Mouse (Mus musculus): ENCODE measurements around the gene Tll2.

DNA sequence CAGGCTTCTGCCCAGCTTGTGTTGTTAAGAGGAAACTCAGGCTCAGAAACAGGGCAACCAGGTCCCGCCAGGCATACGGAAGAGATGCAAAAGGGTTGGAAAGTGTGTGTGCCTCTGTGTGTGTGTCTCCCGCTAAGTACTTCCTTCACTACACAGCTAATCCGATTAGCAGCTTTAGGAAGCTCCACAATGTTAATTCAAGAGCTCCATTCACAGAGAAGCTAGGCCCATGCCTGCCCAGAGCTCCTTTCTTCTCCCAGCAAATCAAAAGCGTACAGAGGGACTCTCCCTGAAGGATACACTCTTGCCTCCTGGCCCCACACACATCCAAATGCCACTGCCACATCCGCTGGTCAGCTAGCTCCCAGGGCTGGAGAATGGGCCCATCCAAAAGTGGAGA, 29.3 kb downstream of the Tll2 start:
- TF ChIP-seq CTCF (IDR thresholded peaks at IDR 0.05; ENCODE audit: borderline replicate concordance, insufficient read depth, low read length) (no peak), POLR2A (IDR thresholded peaks at IDR 0.05; ENCODE audit: low read depth, low read length) (no peak)
